Mouse (Mus musculus): ENCODE data around the gene Olfr1475. TPM values are rescaled to one million over a fixed set of nuclear protein-coding genes. Genes with fewer than 3 reads are reported as not detected.
"Not testable (repeated sequence)": the region's sequence is repeated elsewhere in the genome, so short reads cannot be mapped to it uniquely, and the experiment has no call there.

Olfr1475 gene
- polyA plus RNA-seq (2016; fragmentation: Nextera tagmentation; extraction: Ambion mirVana): not detected in 2 replicates

GRCm38 (mm10) chr19:13480096-13480495, at the start of gene Olfr1475:
Gene Olfr1475 (minus strand): TSS chr19:13480196.
- Histone ChIP-seq H3K9ac (no peak within 1 kb of the TSS), H3K4me2 (replicated peaks) (no peak within 1 kb of the TSS), H3K27ac (no peak within 1 kb of the TSS), H3K36me3 (no peaks in the 10 kb centered on the region), H3K4me3 (no peak within 1 kb of the TSS), H3K4me1 (no peaks in the 10 kb centered on the region), H3K9me3 (no peaks in the 10 kb centered on the region), H3K27me3 (replicated peaks) (no peaks in the 10 kb centered on the region)
- no peak for ATAC-seq (ENCODE audit: low FRiP score, low read depth)

GRCm38 (mm10) chr19:13527613-13528012, 47.6 kb upstream of the Olfr1475 start, which contains the start of gene Olfr1480:
Gene Olfr1480 (plus strand): TSS chr19:13527913.
- no peak within 1 kb of the TSS for H3K27ac ChIP-seq
- WGBS: 78% methylated on average over 2 of the region's 2 CpGs
- H3K9ac ChIP-seq: no peak within 1 kb of the TSS
- no peaks in the 10 kb centered on the region for H3K36me3 ChIP-seq
- no peaks in the 10 kb centered on the region for H3K4me1 ChIP-seq
- H3K9me3 ChIP-seq: peaks cover 17% of the 10 kb centered on the region
- H3K4me3 ChIP-seq: no peak within 1 kb of the TSS
- no peak for ATAC-seq (ENCODE audit: low FRiP score, low read depth)
- no peaks in the 10 kb centered on the region for H3K27me3 ChIP-seq (replicated peaks)
- H3K4me2 ChIP-seq (replicated peaks): no peak within 1 kb of the TSS

GRCm38 (mm10) chr19:13500246-13500645, 20.2 kb upstream of the Olfr1475 start, which contains the start of gene Olfr1477:
Gene Olfr1477 (plus strand): TSS chr19:13500546.
- WGBS: 79% methylated on average over 3 of the region's 3 CpGs
- H3K27ac ChIP-seq: no peak within 1 kb of the TSS
- H3K4me2 ChIP-seq (replicated peaks): no peak within 1 kb of the TSS
- ATAC-seq (ENCODE audit: low FRiP score, low read depth): no peak
- H3K9ac ChIP-seq: no peak within 1 kb of the TSS
- H3K4me1 ChIP-seq: no peaks in the 10 kb centered on the region
- H3K27me3 ChIP-seq (replicated peaks): no peaks in the 10 kb centered on the region
- peaks cover 16% of the 10 kb centered on the region for H3K9me3 ChIP-seq
- H3K36me3 ChIP-seq: no peaks in the 10 kb centered on the region
- H3K4me3 ChIP-seq: no peak within 1 kb of the TSS

GRCm38 (mm10) chr19:13469265-13469664, 10.7 kb downstream of the Olfr1475 start, which contains the start of gene Olfr1474:
Gene Olfr1474 (plus strand): TSS chr19:13469565.
- H3K4me2 ChIP-seq (replicated peaks); H3K36me3 ChIP-seq; H3K4me3 ChIP-seq; H3K9ac ChIP-seq; H3K4me1 ChIP-seq; H3K27me3 ChIP-seq (replicated peaks); H3K27ac ChIP-seq; ATAC-seq (ENCODE audit: low FRiP score, low read depth); H3K9me3 ChIP-seq: not testable (repeated sequence)
- 84% methylated on average over 4 of the region's 4 CpGs for WGBS

GRCm38 (mm10) chr19:13455986-13456385, 24.0 kb downstream of the Olfr1475 start, which contains the start of gene Olfr1472:
Gene Olfr1472 (minus strand): TSS chr19:13456086.
- no peak within 1 kb of the TSS for H3K4me3 ChIP-seq
- no peaks in the 10 kb centered on the region for H3K27me3 ChIP-seq (replicated peaks)
- H3K9ac ChIP-seq: no peak within 1 kb of the TSS
- H3K36me3 ChIP-seq: no peaks in the 10 kb centered on the region
- H3K27ac ChIP-seq: no peak within 1 kb of the TSS
- H3K4me1 ChIP-seq: no peaks in the 10 kb centered on the region
- 77% methylated on average over 1 of the region's 1 CpGs for WGBS
- ATAC-seq (ENCODE audit: low FRiP score, low read depth): no peak
- no peak within 1 kb of the TSS for H3K4me2 ChIP-seq (replicated peaks)
- peaks cover 6% of the 10 kb centered on the region; the same call in 1 of the 2 replicates for H3K9me3 ChIP-seq

GRCm38 (mm10) chr19:13443109-13443508, 36.9 kb downstream of the Olfr1475 start, which contains the start of gene Olfr1471:
Gene Olfr1471 (plus strand): TSS chr19:13443409.
- 81% methylated on average over 2 of the region's 2 CpGs for WGBS

More at GRCm38 (mm10) chr19:13443109-13443508, 36.9 kb downstream of the Olfr1475 start, which contains the start of gene Olfr1471:
- H3K9me3 ChIP-seq: peaks cover 11% of the 10 kb centered on the region
- H3K4me1 ChIP-seq; H3K27ac ChIP-seq; H3K9ac ChIP-seq; ATAC-seq (ENCODE audit: low FRiP score, low read depth); H3K36me3 ChIP-seq; H3K4me3 ChIP-seq; H3K27me3 ChIP-seq (replicated peaks); H3K4me2 ChIP-seq (replicated peaks): not testable (repeated sequence)

Other genes with a start within 250 kb of the Olfr1475 start
- not detected in 2 replicates for gene Olfr1463, start 248.9 kb downstream of the Olfr1475 start, polyA plus RNA-seq (2016; fragmentation: Nextera tagmentation; extraction: Ambion mirVana)
- not detected in 2 replicates for gene Olfr1465, start 164.7 kb downstream of the Olfr1475 start, polyA plus RNA-seq (2016; fragmentation: Nextera tagmentation; extraction: Ambion mirVana)
- not detected in 2 replicates for gene Olfr1466, start 141.3 kb downstream of the Olfr1475 start, polyA plus RNA-seq (2016; fragmentation: Nextera tagmentation; extraction: Ambion mirVana)
- not detected in 2 replicates for gene Olfr1467, start 118.0 kb downstream of the Olfr1475 start, polyA plus RNA-seq (2016; fragmentation: Nextera tagmentation; extraction: Ambion mirVana)
- not detected in 2 replicates for gene Olfr1469, start 72.3 kb downstream of the Olfr1475 start, polyA plus RNA-seq (2016; fragmentation: Nextera tagmentation; extraction: Ambion mirVana)
- not detected in 2 replicates for gene Olfr1471, start 36.8 kb downstream of the Olfr1475 start, polyA plus RNA-seq (2016; fragmentation: Nextera tagmentation; extraction: Ambion mirVana)
- not detected in 2 replicates for gene Olfr1472, start 24.1 kb downstream of the Olfr1475 start, polyA plus RNA-seq (2016; fragmentation: Nextera tagmentation; extraction: Ambion mirVana)
- not detected in 2 replicates for gene Olfr1474, start 10.6 kb downstream of the Olfr1475 start, polyA plus RNA-seq (2016; fragmentation: Nextera tagmentation; extraction: Ambion mirVana)
- gene Olfr1477, start 20.4 kb upstream of the Olfr1475 start, polyA plus RNA-seq (2016; fragmentation: Nextera tagmentation; extraction: Ambion mirVana): not detected in 2 replicates
- not detected in 2 replicates for gene Olfr1480, start 47.7 kb upstream of the Olfr1475 start, polyA plus RNA-seq (2016; fragmentation: Nextera tagmentation; extraction: Ambion mirVana)
- gene Olfr1484, start 103.3 kb upstream of the Olfr1475 start, polyA plus RNA-seq (2016; fragmentation: Nextera tagmentation; extraction: Ambion mirVana): not detected in 2 replicates
- gene Olfr1487, start 137.2 kb upstream of the Olfr1475 start, polyA plus RNA-seq (2016; fragmentation: Nextera tagmentation; extraction: Ambion mirVana): not detected in 2 replicates
- gene Olfr1489, start 151.4 kb upstream of the Olfr1475 start, polyA plus RNA-seq (2016; fragmentation: Nextera tagmentation; extraction: Ambion mirVana): not detected in 2 replicates
- not detected in 2 replicates for gene Olfr1490, start 170.9 kb upstream of the Olfr1475 start, polyA plus RNA-seq (2016; fragmentation: Nextera tagmentation; extraction: Ambion mirVana)
- not detected in 2 replicates for gene Olfr1491, start 217.1 kb upstream of the Olfr1475 start, polyA plus RNA-seq (2016; fragmentation: Nextera tagmentation; extraction: Ambion mirVana)
- not detected in 2 replicates for gene Olfr1493-ps1, start 243.1 kb upstream of the Olfr1475 start, polyA plus RNA-seq (2016; fragmentation: Nextera tagmentation; extraction: Ambion mirVana)